Mouse (Mus musculus) adrenal gland, postnatal 4 days (tissue): ENCODE measurements around the gene Bcl2l15. TPM values are rescaled to one million over a fixed set of nuclear protein-coding genes. Genes with fewer than 3 reads are reported as not detected.
"Not testable (repeated sequence)": the region's sequence is repeated elsewhere in the genome, so short reads cannot be mapped to it uniquely, and the experiment has no call there.

ENCODE experiments used
- DNase-seq, 2 experiments: peaks; one replicate each; pipeline ENCODE4 v3.0.0; 2021 to 2022; ENCODE audit warnings: low spot score in 2 of 2, mixed read lengths in 2 of 2
- long read RNA-seq, 2 experiments: library from polyadenylated mRNA; stranded (forward); transcript quantifications; one replicate each; pipeline ENCODE4 v2.0.0; 2021
- total RNA-seq, 2 experiments: library from RNA; stranded (reverse); gene quantifications; 2 replicates each; pipeline ENCODE4 v1.2.3; 2021

The Bcl2l15 gene
- under 1 TPM; 0.31 to 0.50 TPM for total RNA-seq
- long read RNA-seq, experiment 1 = 0 reads
- long read RNA-seq, experiment 2 = 0 reads

GRCm38 (mm10) chr3:103832426-103832825, at the start of gene Bcl2l15:
Gene Bcl2l15 (plus strand): TSS chr3:103832601.
- DNase-seq = no peak

DNA sequence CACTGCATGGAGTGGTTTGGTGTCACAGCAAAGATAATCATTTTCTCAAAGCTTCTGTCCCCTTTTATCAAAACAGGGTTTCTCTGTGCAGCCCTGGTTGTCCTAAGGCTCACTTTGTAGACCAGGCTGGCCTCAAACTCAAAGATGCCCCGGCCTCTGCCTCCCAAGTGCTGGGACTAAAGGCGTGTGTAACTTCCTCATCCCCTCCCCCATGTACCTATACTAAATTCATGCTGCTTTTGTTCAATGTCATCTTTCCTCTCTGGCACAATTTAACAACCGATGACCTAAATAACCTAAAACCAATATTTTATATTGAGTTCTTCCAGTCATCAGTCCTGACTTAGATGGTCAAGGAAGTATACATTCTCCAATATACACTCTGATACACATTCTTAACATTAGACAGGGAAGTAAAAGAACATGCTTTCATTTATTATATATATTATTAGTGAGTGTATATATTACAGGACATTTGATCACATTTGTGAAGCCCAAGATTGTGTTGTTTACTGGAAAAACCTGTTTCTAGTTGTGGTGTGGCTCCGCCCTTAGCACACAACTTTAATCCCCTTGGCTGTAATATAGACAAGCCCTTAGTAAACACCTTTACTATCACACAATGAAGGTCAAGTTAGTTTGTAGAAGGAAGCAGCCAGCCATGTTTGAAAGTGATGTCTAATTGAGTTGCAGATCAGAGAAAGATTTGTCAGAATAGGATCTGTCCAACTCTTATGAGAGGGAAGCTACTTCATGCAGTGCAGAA, 49.4 kb upstream of the Bcl2l15 start:
- no peak for DNase-seq

DNA sequence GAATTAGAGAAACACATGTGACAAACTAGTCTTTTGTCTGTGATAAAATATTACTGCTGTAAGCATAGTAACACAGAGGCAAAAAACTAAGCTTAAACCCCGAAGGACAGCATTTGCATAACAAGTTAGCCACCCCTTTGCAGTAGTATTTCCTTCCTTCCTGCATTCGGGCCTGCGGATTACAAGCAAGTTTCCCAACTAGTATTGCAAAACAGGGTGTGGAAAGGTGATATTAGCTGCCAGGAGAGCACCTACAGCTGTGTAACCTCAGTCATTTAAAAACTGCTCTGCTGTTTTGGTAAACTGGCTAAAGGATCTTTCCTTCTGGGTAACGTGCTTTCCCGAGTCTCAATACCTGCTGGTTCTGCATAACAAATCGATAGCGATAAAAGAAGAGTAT, 45.2 kb upstream of the Bcl2l15 start:
- DNase-seq = no peak

GRCm38 (mm10) chr3:103789096-103789495, 43.3 kb upstream of the Bcl2l15 start:
- no peak for DNase-seq

GRCm38 (mm10) chr3:103789891-103790345, 42.5 kb upstream of the Bcl2l15 start:
- DNase-seq = no peak

DNA sequence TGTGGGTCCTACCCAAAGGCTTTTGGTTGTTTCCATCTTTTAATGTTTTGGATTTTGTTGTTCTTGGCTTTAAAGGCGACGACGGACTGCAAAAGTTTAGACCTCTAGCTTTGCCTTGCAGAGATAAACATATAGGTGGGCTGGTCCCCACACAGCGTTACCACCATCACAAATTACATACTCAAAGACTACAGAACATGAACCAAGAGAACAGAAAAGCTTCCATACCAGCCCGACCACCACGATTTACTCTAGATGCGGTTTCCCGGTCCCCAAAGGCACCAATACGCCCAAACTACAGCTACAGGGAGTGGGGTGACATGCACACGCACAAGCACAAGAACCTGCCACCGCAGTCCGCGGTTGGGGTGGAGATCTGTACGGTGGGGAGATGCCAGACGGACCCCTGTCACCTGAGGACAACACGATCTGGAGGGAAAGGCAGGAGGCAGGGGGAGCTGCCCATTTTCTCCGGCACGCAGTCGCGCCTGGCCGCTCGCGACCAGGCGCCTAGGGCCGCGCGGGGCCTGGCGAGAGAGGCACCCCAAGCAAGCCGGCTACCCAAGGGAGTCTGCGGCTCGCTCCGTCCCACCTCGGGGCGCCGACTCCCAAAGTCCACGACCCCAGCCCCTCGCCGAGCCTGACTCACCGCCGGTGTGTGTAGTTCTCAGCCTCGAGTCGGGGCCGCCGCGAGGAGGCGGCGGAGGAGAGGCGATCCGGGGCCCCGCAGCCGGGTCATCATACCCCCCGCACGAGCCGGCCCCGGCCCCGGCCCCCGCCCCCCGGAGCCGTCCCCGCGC, 41.9 kb upstream of the Bcl2l15 start:
- DNase-seq = peak in 1 of 2 experiments; percentile 20

DNA sequence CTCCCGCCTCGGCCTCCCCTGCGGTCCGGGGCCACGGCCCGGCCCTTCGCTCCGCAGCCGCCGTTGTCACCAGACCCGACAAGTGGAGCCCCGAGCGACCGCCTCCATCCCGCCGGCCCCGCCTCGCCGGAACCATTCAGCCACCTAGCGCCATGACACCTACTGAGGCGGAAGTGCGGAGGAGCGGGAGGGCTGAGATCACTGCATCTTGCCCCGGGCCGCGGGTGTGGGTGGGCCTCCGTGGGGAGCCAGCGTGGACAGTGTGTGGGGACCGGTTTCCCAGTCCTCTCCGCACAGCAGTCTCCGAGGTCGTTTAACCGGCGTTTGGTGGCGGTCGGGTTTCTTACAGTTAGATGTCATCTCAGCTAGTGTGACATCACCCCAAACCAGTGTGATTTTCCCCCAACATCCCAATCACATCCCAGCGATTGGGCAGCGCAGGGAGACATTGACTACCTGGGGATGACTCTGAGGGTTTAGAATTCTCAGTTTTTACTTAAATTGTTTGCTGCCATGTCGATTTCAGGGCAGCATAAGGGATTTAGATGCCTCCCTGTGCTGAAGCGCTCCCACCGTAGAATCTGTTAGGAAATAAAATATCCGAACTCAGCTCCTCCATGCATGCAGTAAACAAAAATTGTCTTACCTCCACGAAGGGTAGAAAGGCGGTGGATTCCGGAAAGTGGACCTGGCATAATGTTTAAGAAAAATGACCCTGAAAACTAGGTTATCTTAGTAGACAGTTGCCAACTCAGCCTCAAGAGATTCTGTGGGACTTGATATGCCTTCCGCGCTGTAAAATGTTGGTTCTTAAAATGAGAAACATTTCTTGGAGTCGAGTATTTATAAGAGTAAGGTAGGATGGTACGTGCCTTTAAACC, 40.9 kb upstream of the Bcl2l15 start, which contains the start of gene Hipk1:
Gene Hipk1 (minus strand): TSS at position 334 of the 881 bp plus-strand sequence.
- DNase-seq = peak; percentile 74 to 92

DNA sequence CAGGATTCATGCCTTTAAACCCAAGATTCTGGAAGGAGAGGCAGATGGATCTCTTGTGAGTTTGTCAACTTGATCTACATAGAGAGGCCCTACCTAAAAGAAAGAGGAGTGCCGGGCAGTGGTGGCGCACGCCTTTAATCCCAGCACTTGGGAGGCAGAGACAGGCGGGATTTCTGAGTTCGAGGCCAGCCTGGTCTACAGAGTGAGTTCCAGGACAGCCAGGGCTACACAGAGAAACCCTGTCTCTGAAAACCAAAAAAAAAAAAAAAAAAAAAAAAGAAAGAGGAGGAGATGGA, 40.3 kb upstream of the Bcl2l15 start:
- not testable (repeated sequence) for DNase-seq

DNA sequence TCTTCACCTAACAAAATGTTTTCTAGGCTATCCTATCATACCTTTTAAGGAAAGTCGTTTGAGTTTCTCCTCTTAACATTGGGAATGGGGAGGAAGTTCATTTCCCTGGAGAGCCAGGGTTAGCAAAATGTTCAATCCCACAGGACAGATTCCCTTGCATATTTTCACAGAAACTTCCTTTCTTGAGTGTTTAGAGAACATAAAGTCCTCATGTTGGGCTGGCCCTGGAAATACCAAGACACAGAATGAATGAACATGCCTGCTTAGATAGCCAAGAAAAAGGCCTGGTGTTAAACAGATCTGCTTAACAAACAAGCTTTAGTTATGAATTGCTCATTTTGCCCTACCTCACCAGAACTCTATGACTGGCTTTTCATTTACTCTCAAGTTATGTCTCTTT, 39.8 kb upstream of the Bcl2l15 start:
- no peak for DNase-seq

GRCm38 (mm10) chr3:103796389-103796788, 36.0 kb upstream of the Bcl2l15 start:
- DNase-seq = no peak

GRCm38 (mm10) chr3:103799507-103799906, 32.9 kb upstream of the Bcl2l15 start:
- DNase-seq = no peak

DNA sequence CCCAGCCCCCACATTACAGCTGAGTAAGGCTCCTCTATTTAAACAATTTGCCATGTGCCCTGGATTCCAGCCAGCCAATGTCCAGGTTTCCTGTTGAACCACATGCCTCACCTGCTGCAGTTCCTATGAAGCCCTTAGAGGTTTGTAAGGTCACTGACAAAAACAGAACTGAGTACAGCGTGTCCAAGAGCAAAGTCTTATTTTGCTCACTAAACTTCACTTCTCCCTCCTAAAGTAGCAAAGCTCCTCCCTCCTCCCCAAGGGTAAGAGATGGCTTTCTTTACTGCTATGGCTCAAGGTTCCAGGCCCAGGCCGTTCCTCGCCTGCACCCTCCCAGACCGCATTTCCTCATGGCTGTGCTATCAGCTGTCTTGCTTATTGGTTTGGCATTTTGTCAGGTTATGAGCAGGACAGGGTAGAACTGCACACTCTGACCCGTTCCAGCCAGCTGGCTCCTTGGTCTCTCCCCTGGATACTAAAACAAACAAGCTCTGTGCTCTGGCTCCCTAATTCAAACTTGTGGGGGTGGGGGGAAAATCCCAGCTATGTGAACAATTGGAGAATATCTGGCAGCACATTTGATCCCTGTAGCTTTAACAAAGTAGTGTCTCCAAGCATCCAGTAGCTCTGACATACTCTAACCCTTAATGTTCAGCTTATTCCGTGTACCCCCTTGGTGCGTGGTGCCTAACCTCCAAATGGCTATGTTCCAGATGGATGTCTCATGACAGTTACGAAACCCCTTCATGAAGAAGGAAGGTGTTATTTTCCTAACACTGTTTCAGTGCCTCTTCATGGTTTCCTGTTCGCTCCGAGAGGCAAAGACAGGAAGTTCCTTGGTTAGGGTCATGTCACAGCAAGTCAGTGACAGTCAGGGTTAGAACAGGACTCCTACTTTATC, 30.5 kb upstream of the Bcl2l15 start:
- peak in 1 of 2 experiments; percentile 52 for DNase-seq

- no peak for DNase-seq
Observed at GRCm38 (mm10) chr3:103802861-103803260, 29.5 kb upstream of the Bcl2l15 start.

DNA sequence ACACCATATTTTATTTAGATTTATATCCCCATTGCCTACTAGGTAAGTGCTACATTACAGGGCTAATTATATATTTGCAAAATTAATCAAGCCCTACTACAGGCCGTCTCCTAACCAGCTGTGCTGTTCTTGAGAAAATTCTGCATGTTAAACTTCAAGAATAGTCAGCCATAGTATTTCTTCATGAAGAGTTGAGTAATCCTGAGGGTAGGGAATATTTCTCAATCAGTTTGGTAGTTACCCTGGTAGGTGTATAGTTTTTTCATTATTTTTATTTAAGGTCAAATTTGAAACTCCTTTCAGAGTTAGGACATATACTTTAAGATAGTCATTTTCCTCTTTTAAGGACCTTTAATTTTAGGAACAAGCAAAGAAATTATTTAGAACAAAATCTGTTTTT, 26.7 kb upstream of the Bcl2l15 start:
- no peak for DNase-seq

DNA sequence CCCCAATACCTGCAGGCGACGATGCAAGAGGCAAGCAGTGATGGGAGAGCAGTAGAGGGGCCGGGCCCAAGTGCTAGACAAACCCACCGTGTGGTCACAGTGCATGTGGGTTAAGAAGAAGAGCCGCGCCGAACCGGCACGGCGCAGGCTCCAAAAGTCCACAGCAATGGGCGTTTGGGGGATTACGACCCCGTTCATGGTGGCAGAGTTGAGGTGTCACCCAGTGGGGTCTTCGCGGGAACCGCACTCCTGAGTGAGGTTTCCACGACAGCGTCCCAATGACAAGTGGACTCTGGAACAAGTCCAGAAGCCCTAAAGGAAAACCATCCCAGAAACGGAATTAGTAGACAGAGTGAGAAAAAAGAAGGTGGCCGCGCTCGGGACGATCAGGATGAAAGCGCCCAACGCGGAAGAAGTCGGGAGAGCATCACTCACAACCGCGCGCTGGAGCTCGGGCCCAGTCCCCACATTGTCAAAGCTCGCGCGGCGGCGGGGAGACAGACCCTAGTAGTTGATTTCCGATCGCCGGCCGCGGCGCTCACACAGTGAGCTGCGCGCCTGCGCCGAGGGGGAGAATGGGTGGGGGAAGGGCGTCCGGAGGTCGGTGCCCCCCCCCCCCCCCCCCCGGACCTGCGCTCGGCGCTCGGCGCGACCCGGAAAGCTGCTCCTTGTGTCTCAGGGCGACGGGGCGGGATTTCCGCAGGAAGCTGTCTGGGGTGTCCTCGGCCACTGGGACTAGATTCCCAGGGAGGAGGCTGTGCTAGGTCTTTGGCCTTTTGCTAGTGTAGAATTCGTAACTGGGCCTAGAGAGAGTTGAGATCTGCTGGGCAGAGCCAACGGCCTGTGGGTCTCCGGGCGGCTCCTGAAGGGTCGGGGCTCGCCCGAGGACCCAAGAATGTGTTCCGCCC, 23.3 kb upstream of the Bcl2l15 start, which contains the start of the genes Dclre1b, Ap4b1 and Gm43064:
Gene Dclre1b (minus strand): TSS at position 554 of the 908 bp plus-strand sequence.
Gene Ap4b1 (plus strand): TSS at position 630 of the 908 bp plus-strand sequence.
Gene Gm43064 (plus strand): TSS at position 683 of the 908 bp plus-strand sequence.
- peak; percentile 71 to 80 for DNase-seq

DNA sequence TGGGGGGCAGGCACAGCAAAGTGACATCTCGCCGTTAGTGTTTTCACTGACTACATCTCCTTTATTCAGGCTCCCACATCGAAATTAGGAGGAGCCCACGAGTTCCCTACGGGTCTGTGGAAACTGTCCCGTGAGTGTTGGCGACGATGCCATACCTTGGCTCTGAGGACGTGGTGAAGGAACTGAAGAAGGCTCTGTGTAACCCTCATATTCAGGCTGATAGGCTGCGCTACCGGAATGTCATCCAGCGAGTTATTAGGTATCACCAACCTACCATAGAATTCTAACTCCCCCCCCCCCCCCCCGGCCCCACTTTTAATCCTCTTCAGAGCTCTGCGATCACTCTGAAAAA, 22.6 kb upstream of the Bcl2l15 start:
- DNase-seq = no peak

DNA sequence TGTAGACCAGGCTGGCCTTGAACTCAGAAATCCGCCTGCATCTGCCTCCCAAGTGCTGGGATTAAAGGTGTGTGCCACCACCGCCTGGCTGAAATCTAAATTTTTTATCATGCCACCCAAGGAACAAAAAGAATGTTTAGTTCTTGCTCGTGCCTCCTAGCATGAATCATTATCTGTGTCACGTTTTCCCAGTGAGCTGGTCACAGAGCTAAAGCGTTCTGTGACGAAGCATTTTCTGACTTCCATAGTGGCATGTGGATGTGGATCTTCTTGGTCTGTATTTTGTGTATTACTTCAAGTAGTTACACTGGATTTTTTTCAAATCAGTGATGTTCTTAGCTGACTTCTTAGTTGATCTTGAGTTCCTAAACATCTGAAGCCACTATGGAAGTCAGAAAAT, 21.4 kb upstream of the Bcl2l15 start:
- DNase-seq = no peak

- no peak for DNase-seq
Observed at GRCm38 (mm10) chr3:103827548-103827947, 4.9 kb upstream of the Bcl2l15 start.

- no peak for DNase-seq
Observed at GRCm38 (mm10) chr3:103829036-103829435, 3.4 kb upstream of the Bcl2l15 start.
